Mouse (Mus musculus): Measurements from ENCODE around the gene Dnal4. TPM values are rescaled to one million over a fixed set of nuclear protein-coding genes. Genes with fewer than 3 reads are reported as not detected.
A peak's percentile ranks its signal among the peaks of the same experiment; 100 is the strongest.

Gene Dnal4
- total RNA-seq, 1 experiment: 23.5 TPM

GRCm38 (mm10) chr15:79775662-79776061 lies 2.0 kb downstream of the Dnal4 start:
- Histone ChIP-seq H3K4me1 (ENCODE audit: control insufficient read depth in 2 of 2, insufficient read depth in 2 of 2, low read length in 2 of 2, poor library complexity in 1 of 2) (peaks cover 5 to 7% of the 10 kb centered on the region in 2 experiments; a peak in 2 of 4 replicates), H3K36me3 (ENCODE audit: control insufficient read depth, insufficient read depth, low read length, poor library complexity, severe bottlenecking) (no peaks in the 10 kb centered on the region), H3K9ac (ENCODE audit: insufficient read depth, low read depth, low read length, poor library complexity, severe bottlenecking) (no peak overlapping the region), H3K4me3 (ENCODE audit: insufficient read depth in 1 of 2, low read depth in 1 of 2, low read length in 2 of 2, poor library complexity in 1 of 2, severe bottlenecking in 1 of 2) (no peak overlapping the region), H3K27ac (ENCODE audit: insufficient read depth, low read depth, low read length, poor library complexity, severe bottlenecking) (no peak overlapping the region), H3K9me3 (ENCODE audit: control insufficient read depth, insufficient read depth, low read depth, low read length) (no peaks in the 10 kb centered on the region)
- no peak for DNase-seq (ENCODE audit: low read depth, low spot score)
- in situ Hi-C loops (cut with MboI; ENCODE audit: low sequenced_read_pairs in 2 of 2, unreplicated experiment in 2 of 2): no loop called here
- TF ChIP-seq ZNF384 (IDR thresholded peaks at IDR 0.05; ENCODE audit: low read depth, low read length) (no peak), CHD2 (IDR thresholded peaks at IDR 0.05; ENCODE audit: low read depth, low read length) (no peak), MAFK (IDR thresholded peaks at IDR 0.05; ENCODE audit: insufficient read depth, low read depth, low read length) (no peak), HCFC1 (IDR thresholded peaks at IDR 0.05; ENCODE audit: borderline replicate concordance, insufficient read depth, low read length) (no peak), ZC3H11A (IDR thresholded peaks at IDR 0.05; ENCODE audit: borderline replicate concordance, low read depth, low read length) (no peak)

GRCm38 (mm10) chr15:79774117-79775027 lies 3.3 kb downstream of the Dnal4 start:
- H3K9me3 ChIP-seq (ENCODE audit: control insufficient read depth, insufficient read depth, low read depth, low read length): no peaks in the 10 kb centered on the region
- in situ Hi-C loops (cut with MboI; ENCODE audit: low sequenced_read_pairs in 2 of 2, unreplicated experiment in 2 of 2): loop anchor here in 1 of 2 experiments (25.0 kb wide), 1 partner anchor 288 kb away; no protein-coding TSS in a partner anchor
- no peak for TF ChIP-seq ZNF384 (IDR thresholded peaks at IDR 0.05; ENCODE audit: low read depth, low read length)
- TF ChIP-seq HCFC1 (IDR thresholded peaks at IDR 0.05; ENCODE audit: borderline replicate concordance, insufficient read depth, low read length): peak; percentile 35; the same call in 1 of the 2 replicates
- TF ChIP-seq CHD2 (IDR thresholded peaks at IDR 0.05; ENCODE audit: low read depth, low read length): peak; percentile 74; the same call in 1 of the 2 replicates
- no peaks in the 10 kb centered on the region for H3K36me3 ChIP-seq (ENCODE audit: control insufficient read depth, insufficient read depth, low read length, poor library complexity, severe bottlenecking)
- peak; percentile 97 for DNase-seq (ENCODE audit: low read depth, low spot score)
- H3K4me1 ChIP-seq (ENCODE audit: control insufficient read depth in 2 of 2, insufficient read depth in 2 of 2, low read length in 2 of 2, poor library complexity in 1 of 2): peaks cover 5 to 10% of the 10 kb centered on the region in 2 experiments; a peak in 3 of 4 replicates
- peak overlapping the region; percentile 81 for H3K9ac ChIP-seq (ENCODE audit: insufficient read depth, low read depth, low read length, poor library complexity, severe bottlenecking)
- H3K27ac ChIP-seq (ENCODE audit: insufficient read depth, low read depth, low read length, poor library complexity, severe bottlenecking): peak overlapping the region; percentile 26; the same call in 1 of the 2 replicates
- peak overlapping the region; percentile 82 to 92 for H3K4me3 ChIP-seq (ENCODE audit: insufficient read depth in 1 of 2, low read depth in 1 of 2, low read length in 2 of 2, poor library complexity in 1 of 2, severe bottlenecking in 1 of 2)

- no peaks in the 10 kb centered on the region for H3K36me3 ChIP-seq (ENCODE audit: control insufficient read depth, insufficient read depth, low read length, poor library complexity, severe bottlenecking)
- TF ChIP-seq ZNF384 (IDR thresholded peaks at IDR 0.05; ENCODE audit: low read depth, low read length): no peak
- TF ChIP-seq CHD2 (IDR thresholded peaks at IDR 0.05; ENCODE audit: low read depth, low read length): no peak
- TF ChIP-seq MAFK (IDR thresholded peaks at IDR 0.05; ENCODE audit: insufficient read depth, low read depth, low read length): no peak
- TF ChIP-seq ZC3H11A (IDR thresholded peaks at IDR 0.05; ENCODE audit: borderline replicate concordance, low read depth, low read length): no peak
- no peak for TF ChIP-seq HCFC1 (IDR thresholded peaks at IDR 0.05; ENCODE audit: borderline replicate concordance, insufficient read depth, low read length)
- H3K9ac ChIP-seq (ENCODE audit: insufficient read depth, low read depth, low read length, poor library complexity, severe bottlenecking): no peak overlapping the region
- no peak overlapping the region for H3K4me3 ChIP-seq (ENCODE audit: insufficient read depth in 1 of 2, low read depth in 1 of 2, low read length in 2 of 2, poor library complexity in 1 of 2, severe bottlenecking in 1 of 2)
- DNase-seq (ENCODE audit: low read depth, low spot score): no peak
- in situ Hi-C loops (cut with MboI; ENCODE audit: low sequenced_read_pairs in 2 of 2, unreplicated experiment in 2 of 2): loop anchor here in 1 of 2 experiments (25.0 kb wide), 1 partner anchor 292 kb away; no protein-coding TSS in a partner anchor
- H3K9me3 ChIP-seq (ENCODE audit: control insufficient read depth, insufficient read depth, low read depth, low read length): no peaks in the 10 kb centered on the region
- no peak overlapping the region for H3K27ac ChIP-seq (ENCODE audit: insufficient read depth, low read depth, low read length, poor library complexity, severe bottlenecking)
- H3K4me1 ChIP-seq (ENCODE audit: control insufficient read depth in 2 of 2, insufficient read depth in 2 of 2, low read length in 2 of 2, poor library complexity in 1 of 2): peaks cover 7 to 10% of the 10 kb centered on the region in 2 experiments; a peak in 3 of 4 replicates
Measured at GRCm38 (mm10) chr15:79770629-79771240, 6.9 kb downstream of the Dnal4 start.

GRCm38 (mm10) chr15:79768302-79768701 lies 9.3 kb downstream of the Dnal4 start:
- Histone ChIP-seq H3K36me3 (ENCODE audit: control insufficient read depth, insufficient read depth, low read length, poor library complexity, severe bottlenecking) (no peaks in the 10 kb centered on the region), H3K9me3 (ENCODE audit: control insufficient read depth, insufficient read depth, low read depth, low read length) (no peaks in the 10 kb centered on the region), H3K9ac (ENCODE audit: insufficient read depth, low read depth, low read length, poor library complexity, severe bottlenecking) (no peak overlapping the region), H3K4me3 (ENCODE audit: insufficient read depth in 1 of 2, low read depth in 1 of 2, low read length in 2 of 2, poor library complexity in 1 of 2, severe bottlenecking in 1 of 2) (no peak overlapping the region), H3K4me1 (ENCODE audit: control insufficient read depth in 2 of 2, insufficient read depth in 2 of 2, low read length in 2 of 2, poor library complexity in 1 of 2) (peaks cover 3% of the 10 kb centered on the region in 2 experiments; a peak in 2 of 4 replicates), H3K27ac (ENCODE audit: insufficient read depth, low read depth, low read length, poor library complexity, severe bottlenecking) (no peak overlapping the region)
- no peak for DNase-seq (ENCODE audit: low read depth, low spot score)
- no peak for TF ChIP-seq ZNF384 (IDR thresholded peaks at IDR 0.05; ENCODE audit: low read depth, low read length)
- TF ChIP-seq MAFK (IDR thresholded peaks at IDR 0.05; ENCODE audit: insufficient read depth, low read depth, low read length): no peak
- TF ChIP-seq CHD2 (IDR thresholded peaks at IDR 0.05; ENCODE audit: low read depth, low read length): no peak
- TF ChIP-seq HCFC1 (IDR thresholded peaks at IDR 0.05; ENCODE audit: borderline replicate concordance, insufficient read depth, low read length): no peak
- no peak for TF ChIP-seq ZC3H11A (IDR thresholded peaks at IDR 0.05; ENCODE audit: borderline replicate concordance, low read depth, low read length)
- in situ Hi-C loops (cut with MboI; ENCODE audit: low sequenced_read_pairs in 2 of 2, unreplicated experiment in 2 of 2): loop anchor here in 1 of 2 experiments (25.0 kb wide), 1 partner anchor 294 kb away; no protein-coding TSS in a partner anchor

All from ES-E14 (cell line).